Mouse (Mus musculus): ENCODE data around the gene Zfp2. TPM values are rescaled to one million over a fixed set of nuclear protein-coding genes. Genes with fewer than 3 reads are reported as not detected.

The Zfp2 gene
- total RNA-seq, 2 experiments from 2014 or later, result 2.8 to 3.3 TPM

DNA sequence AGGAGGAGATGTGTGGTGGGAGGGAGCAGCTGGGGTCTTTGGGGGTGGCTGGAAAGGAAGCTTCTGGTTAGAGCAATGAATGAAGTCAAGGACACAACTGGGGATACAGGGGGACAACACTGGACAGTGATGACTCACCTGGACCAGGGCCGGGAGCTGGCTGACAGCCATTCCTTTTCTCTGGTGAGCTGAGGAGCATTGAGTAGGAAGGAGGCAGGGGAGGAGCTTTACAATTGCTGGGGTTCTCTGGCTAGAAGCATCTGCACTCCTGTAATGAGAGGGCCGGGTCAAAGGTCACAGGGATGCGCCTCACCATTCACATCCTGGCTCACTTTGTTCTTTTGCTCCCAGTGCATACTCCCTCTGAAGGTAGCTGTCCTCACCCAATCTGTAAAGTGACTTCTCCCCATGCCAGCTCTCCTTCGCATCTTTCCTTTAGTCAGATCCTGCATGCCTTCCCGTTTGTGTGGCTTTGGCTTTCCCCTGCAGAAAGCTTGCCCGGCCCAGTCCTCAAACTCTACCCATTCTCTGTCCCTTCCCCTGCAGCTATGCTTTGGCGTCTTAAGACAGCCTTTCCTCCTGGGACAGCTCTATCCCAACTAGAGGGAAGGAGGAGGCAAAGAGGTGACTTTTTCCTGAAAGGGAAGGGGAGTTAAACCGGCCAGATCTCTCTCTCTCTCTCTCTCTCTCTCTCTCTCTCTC, 29.6 kb downstream of the Zfp2 start:
- no peak for DNase-seq
- intact Hi-C loops (cut with DNase I), result no loop called here

GRCm38 (mm10) chr11:50883756-50884155, 32.2 kb downstream of the Zfp2 start:
- no peak for DNase-seq
- intact Hi-C loops (cut with DNase I), result loop anchor here (5.0 kb wide), 1 partner anchor 36 kb away; no protein-coding TSS in a partner anchor

GRCm38 (mm10) chr11:50878641-50879040, 37.3 kb downstream of the Zfp2 start:
- no peak for DNase-seq
- intact Hi-C loops (cut with DNase I), result no loop called here

- intact Hi-C loops (cut with DNase I), result no loop called here
Observed at GRCm38 (mm10) chr11:50850989-50851601, 64.9 kb downstream of the Zfp2 start.

DNA sequence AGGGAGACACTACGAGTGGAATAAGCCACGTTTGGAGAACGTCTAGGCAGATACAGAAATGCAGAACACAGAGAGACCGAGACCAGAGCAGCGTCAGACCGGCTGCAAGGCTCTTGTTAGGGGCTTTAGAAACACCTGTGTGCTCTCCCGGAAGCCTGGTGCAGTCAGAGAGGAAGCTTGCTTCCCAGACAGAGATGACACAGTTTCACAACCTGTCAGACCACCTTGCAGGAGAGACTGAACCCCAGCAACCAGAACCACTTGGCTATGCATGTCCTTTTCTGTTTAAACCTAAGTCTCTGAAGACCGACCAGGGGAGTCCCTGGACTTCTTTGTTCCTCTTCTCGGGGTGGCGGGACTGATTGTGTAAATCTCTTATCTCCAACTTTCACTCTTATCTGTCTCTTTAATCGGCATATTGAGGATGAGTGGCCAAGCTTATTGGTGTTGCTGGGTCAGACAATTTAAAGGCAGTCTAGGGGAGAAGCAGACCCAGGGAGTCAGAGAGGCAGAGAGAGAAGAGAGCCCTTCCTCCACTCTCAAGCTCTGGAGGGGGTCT, 65.7 kb downstream of the Zfp2 start, which contains the start of gene Grm6:
TSS of gene Grm6 (plus strand) at position 509 of the 559 bp plus-strand sequence.
- no peak for DNase-seq
- intact Hi-C loops (cut with DNase I), result no loop called here

More at GRCm38 (mm10) chr11:50850989-50851601, 64.9 kb downstream of the Zfp2 start:
- no peak for DNase-seq

DNA sequence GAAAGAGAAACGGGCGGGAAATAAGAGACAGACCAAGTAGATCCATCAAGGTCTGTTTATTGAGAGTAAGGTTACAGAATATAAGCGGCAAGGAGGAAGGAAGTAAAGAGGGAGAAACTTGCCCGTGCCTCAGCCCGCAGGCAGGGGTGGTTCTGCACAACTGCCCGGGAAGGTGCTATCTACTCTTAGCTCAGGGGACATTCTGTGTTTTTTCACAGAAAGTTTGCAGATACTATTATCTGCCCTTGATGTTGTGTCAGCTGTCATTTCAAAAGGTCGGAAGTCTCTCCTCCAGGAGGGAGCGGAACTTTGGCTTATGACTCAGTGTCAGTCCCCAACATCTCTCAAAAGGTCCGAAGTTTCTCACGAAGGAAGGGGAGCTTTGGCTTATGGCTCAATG, 66.7 kb downstream of the Zfp2 start:
- intact Hi-C loops (cut with DNase I), result loop anchor here (5.0 kb wide), 1 partner anchor 33 kb away; no protein-coding TSS in a partner anchor
- DNase-seq, result no peak

Other genes starting within 250 kb of the Zfp2 start
- gene Zfp354c, start 88.4 kb downstream of the Zfp2 start, total RNA-seq (2021), result 1 to 10 TPM; 3.8 to 5.3 TPM
- gene Zfp879, start 74.6 kb downstream of the Zfp2 start, total RNA-seq (2021), result 1 to 10 TPM; 1.4 TPM
- not detected for gene Grm6, start 65.5 kb downstream of the Zfp2 start, total RNA-seq (2021)
- gene Zfp454, start 28.5 kb downstream of the Zfp2 start, total RNA-seq (2021), result 1 to 10 TPM in 1 of 2 experiments, under 1 TPM in 1; 0.97 to 1.6 TPM
- gene Zfp354b, start 15.5 kb upstream of the Zfp2 start, total RNA-seq (2021), result 1 to 10 TPM; 1.9 to 2.1 TPM
- gene 4933414I15Rik, start 27.6 kb upstream of the Zfp2 start, total RNA-seq (2021), result not detected
- gene Prop1, start 37.6 kb upstream of the Zfp2 start, total RNA-seq (2021), result not detected
- gene Olfr1378, start 50.4 kb upstream of the Zfp2 start, total RNA-seq (2021), result not detected
- gene Olfr1377, start 65.8 kb upstream of the Zfp2 start, total RNA-seq (2021), result not detected
- not detected for gene Olfr51, start 87.4 kb upstream of the Zfp2 start, total RNA-seq (2021)
- gene Olfr54, start 98.1 kb upstream of the Zfp2 start, total RNA-seq (2021), result not detected
- gene Olfr1375, start 131.9 kb upstream of the Zfp2 start, total RNA-seq (2021), result not detected
- gene Zfp354a, start 143.1 kb upstream of the Zfp2 start, total RNA-seq (2021), result 1 to 10 TPM; 2.9 to 3.0 TPM

Data from gastrocnemius, postnatal 36 days (tissue).